Mouse (Mus musculus) cerebellum, adult 2 months (tissue): Measurements from ENCODE around the gene Ube2o. TPM values are rescaled to one million over a fixed set of nuclear protein-coding genes. Genes with fewer than 3 reads are reported as not detected.

Experiments
- DNase-seq, 2 experiments: peaks; one replicate each; pipeline ENCODE4 v3.0.0; 2021
- H3K27ac ChIP-seq: fragments of 200-500 bp; 2 replicates; pipeline ENCODE4 v1.5.1; 2012; ENCODE audit warnings: low read length, control low read depth, inconsistent platforms; ENCODE audit not compliant: insufficient read depth
- H3K27me3 ChIP-seq: fragments of 200-500 bp; 2 replicates; pipeline ENCODE4 v1.6.1; 2012; ENCODE audit warnings: inconsistent platforms, mild to moderate bottlenecking, low read length, moderate library complexity; ENCODE audit not compliant: control insufficient read depth, insufficient read depth
- H3K4me1 ChIP-seq: fragments of 200-500 bp; 2 replicates; pipeline ENCODE4 v1.6.1; 2011; ENCODE audit warnings: low read length; ENCODE audit not compliant: control insufficient read depth, insufficient read depth
- H3K4me3 ChIP-seq: fragments of 200-500 bp; replicated peaks from 2 replicates; pipeline ENCODE3; 2011; ENCODE audit warnings: mild to moderate bottlenecking, low read depth, low read length, control low read depth; ENCODE audit not compliant: insufficient read depth
- CTCF ChIP-seq: fragments of 200-500 bp; IDR thresholded peaks from 2 replicates; pipeline ENCODE4 v1.5.1; 2011; ENCODE audit warnings: low read depth, mild to moderate bottlenecking, control low read depth, low read length, moderate library complexity, borderline replicate concordance; ENCODE audit not compliant: insufficient read depth
- POLR2A ChIP-seq: fragments of 200-500 bp; IDR thresholded peaks from 2 replicates; pipeline ENCODE4 v1.6.1; 2011; ENCODE audit warnings: low read length, control low read depth, borderline replicate concordance; ENCODE audit not compliant: insufficient read depth
- WGBS: fragments of 180-500 bp; shearing (Covaris S2); methylation state at CpG from one replicate; pipeline ENCODE4 v1.1.7; 2018; 5-methylcytosine and 5-hydroxymethylcytosine counted together
- polyA plus RNA-seq: library from polyadenylated mRNA; depleted of rRNA; stranded (reverse); fragments of >200 nt; gene quantifications from 2 replicates; pipeline ENCODE4 v1.2.3, GENCODE M21; 2012

The Ube2o gene
- polyA plus RNA-seq, 1 experiment, result 88.2 TPM

GRCm38 (mm10) chr11:116533341-116534153 is 47.7 kb downstream of the Ube2o start:
- Histone ChIP-seq H3K27ac (no peak overlapping the region), H3K4me1 (peaks cover 4% of the 10 kb centered on the region; the same call in 1 of the 2 replicates), H3K4me3 (peak overlapping the region; percentile 46), H3K27me3 (peaks cover 4% of the 10 kb centered on the region; the same call in 1 of the 2 replicates)
- TF ChIP-seq POLR2A (no peak), CTCF (no peak)
- WGBS, result 1% methylated on average over 63 of the region's 63 CpGs
- DNase-seq, result no peak

DNA sequence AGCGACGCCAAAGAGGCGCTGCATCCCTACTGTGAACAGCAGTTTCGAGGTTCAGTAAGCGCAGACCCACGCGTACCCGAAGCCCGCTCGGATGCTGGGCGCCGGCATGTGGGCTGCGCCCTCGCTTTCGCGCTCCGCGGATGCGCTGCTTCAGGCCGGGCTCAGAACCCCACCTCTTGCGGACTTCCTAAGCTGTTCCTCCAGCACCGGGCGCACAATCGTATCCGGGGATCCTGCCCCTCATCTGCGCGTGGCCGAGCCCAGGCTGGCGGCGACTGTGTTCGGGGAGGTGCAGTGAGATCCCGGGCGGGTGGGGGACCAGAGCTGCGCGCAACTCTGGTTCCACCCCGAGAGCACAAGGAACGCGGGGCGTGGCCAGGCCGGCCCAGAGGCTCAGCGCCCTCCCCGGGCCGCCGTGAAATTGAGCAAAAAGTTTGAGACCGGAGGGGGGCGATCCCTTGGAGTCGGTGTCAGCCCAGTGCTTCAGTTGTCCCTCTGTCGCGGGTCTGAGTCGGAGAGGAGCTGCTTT is 48.4 kb downstream of the Ube2o start:
- under 1% methylated on average over 50 of the region's 50 CpGs for WGBS
- DNase-seq, result peak; percentile 44 to 54
- Histone ChIP-seq H3K4me1 (peaks cover 4% of the 10 kb centered on the region; the same call in 1 of the 2 replicates), H3K4me3 (peak overlapping the region; percentile 46), H3K27me3 (peaks cover 4% of the 10 kb centered on the region; the same call in 1 of the 2 replicates), H3K27ac (no peak overlapping the region)
- no peak for TF ChIP-seq POLR2A

DNA sequence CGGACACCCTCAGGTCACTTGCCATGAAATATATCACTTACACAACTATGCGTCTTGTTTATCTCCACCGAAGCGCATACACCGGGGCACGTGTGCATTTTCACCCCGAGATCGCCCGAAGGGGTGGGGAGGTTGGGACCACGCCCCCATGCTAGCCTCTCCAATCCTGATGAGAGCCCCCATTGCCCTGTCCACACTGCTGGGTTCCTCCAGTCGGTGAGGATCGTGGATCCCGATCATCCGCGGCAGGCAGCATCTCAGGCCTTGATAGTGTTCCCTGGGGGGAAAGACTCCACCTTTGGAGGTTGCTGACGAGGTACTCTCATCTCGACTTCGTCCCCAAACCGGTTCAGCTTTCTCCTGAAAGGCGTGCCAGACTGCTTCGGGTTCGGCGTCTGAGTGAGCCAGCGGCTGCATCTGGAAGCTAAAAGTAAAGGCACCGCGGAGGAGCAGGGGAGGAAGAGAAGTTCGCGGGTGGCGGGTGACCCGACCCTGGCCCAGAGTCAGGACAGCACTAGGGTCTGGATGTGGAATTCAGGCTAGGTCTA is 48.9 kb downstream of the Ube2o start:
- Histone ChIP-seq H3K4me3 (peak overlapping the region; percentile 46), H3K27ac (no peak overlapping the region), H3K27me3 (peaks cover 4% of the 10 kb centered on the region; the same call in 1 of the 2 replicates), H3K4me1 (peaks cover 4% of the 10 kb centered on the region; the same call in 1 of the 2 replicates)
- DNase-seq, result no peak
- no peak for TF ChIP-seq CTCF
- no peak for TF ChIP-seq POLR2A
- WGBS, result under 1% methylated on average over 30 of the region's 30 CpGs

GRCm38 (mm10) chr11:116531371-116532191 is 49.7 kb downstream of the Ube2o start:
- whole genome bisulfite sequencing, result 1% methylated on average over 48 of the region's 48 CpGs
- Histone ChIP-seq H3K27me3 (peaks cover 4% of the 10 kb centered on the region; the same call in 1 of the 2 replicates), H3K27ac (no peak overlapping the region), H3K4me1 (peaks cover 4% of the 10 kb centered on the region; the same call in 1 of the 2 replicates), H3K4me3 (peak overlapping the region; percentile 11)
- no peak for TF ChIP-seq CTCF
- no peak for TF ChIP-seq POLR2A
- DNase-seq, result peak in 1 of 2 experiments; percentile 35

DNA sequence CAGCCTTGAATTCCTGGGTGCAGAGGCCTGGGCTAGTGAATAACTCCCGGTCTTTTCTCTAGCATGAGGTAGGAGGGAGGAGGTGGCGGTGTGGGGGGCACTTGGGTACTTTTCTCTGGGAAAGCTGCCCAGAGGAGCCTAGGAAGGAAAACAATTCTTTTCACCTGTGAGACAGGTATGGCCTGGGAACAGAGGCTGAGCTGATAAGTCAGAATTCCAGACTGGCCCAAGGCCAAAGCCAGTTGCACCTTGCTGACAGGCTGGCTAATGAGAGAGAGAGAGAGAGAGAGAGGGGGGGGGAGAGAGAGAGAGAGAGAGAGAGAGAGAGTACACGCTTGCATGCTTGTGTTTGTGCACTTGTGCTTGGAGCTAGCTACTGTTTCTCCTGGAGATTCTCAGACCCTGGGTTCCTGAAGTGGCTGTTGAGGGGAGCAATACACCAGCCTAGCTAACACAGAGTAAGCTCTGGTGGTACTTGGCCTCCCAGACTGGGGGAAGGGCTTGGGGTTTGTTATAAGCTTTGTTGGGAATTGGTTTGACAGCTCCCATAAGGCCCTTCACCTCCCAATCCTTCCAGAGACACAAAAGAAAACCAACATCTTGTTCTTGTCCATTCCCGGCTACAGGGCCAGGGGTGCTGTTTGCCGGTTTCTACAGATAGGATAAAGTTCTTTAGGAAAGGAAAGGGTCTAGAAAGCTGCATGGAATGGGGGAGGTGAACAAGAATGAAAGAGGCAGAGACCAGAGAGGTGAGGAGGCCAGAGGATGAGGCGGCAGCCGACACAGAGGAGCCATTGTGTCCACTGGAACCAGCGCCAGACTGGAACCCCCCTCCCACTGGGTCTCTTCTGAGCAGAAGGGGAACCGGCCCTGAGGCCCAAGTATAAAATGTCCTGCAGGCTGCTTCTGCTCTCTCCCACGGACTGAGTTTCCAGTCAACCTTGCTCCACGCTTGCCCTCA is 50.8 kb downstream of the Ube2o start, which contains the start of gene Sphk1:
Gene Sphk1 (plus strand): TSS at position 739 of the 961 bp plus-strand sequence.
- Histone ChIP-seq H3K27ac (no peak within 1 kb of the TSS), H3K4me3 (peak within 1 kb of the TSS; percentile 11), H3K4me1 (peaks cover 4% of the 10 kb centered on the region; the same call in 1 of the 2 replicates), H3K27me3 (peaks cover 4% of the 10 kb centered on the region; the same call in 1 of the 2 replicates)
- no peak for TF ChIP-seq POLR2A
- TF ChIP-seq CTCF, result no peak
- no peak for DNase-seq
- WGBS, result 73% methylated on average over 11 of the region's 11 CpGs

DNA sequence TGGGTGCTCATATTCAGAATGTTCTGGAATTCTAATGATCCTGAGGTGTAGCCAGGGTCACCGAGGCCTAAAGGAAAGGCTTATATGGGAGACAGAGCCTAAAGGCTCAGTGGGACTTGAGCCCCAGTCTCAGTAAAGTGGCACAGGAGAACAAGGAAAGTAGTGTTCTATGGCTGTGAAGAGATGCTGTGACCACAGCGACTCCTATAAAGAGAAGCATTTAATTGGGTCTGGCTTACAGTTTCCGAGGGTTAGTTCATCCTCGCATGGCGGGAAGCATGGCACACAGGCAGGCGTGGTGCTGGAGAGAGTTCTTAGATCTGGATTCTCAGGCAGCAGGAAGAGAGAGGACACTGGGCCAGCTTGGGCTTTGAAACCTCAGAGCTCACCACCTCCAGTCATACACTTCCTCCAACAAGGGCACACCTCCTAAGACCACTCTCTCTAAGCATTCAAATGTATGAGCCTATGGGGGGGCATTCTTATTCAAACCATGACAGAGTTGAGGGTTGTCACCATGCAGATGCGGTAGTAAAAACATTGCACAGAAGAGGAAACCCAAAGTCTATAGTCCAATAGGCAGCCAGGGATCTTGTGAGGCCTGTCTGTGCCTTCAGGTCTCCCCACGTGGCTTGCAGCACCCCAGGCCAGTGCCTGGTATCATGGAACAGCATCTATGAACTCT is 52.5 kb downstream of the Ube2o start:
- Histone ChIP-seq H3K4me1 (peaks cover 7% of the 10 kb centered on the region), H3K27me3 (peaks cover 4% of the 10 kb centered on the region; the same call in 1 of the 2 replicates), H3K4me3 (no peak overlapping the region), H3K27ac (no peak overlapping the region)
- DNase-seq, result no peak
- 85% methylated on average over 8 of the region's 8 CpGs for WGBS
- no peak for TF ChIP-seq CTCF
- no peak for TF ChIP-seq POLR2A
